Mouse (Mus musculus) bone marrow macrophage, adult 2 months (primary cell): Measurements from ENCODE around the gene Hltf.
"Not testable (repeated sequence)": the region's sequence is repeated elsewhere in the genome, so short reads cannot be mapped to it uniquely, and the experiment has no call there.

Experiments used
- CTCF ChIP-seq: IDR thresholded peaks from 2 replicates; pipeline ENCODE4 v1.5.1; 2012; ENCODE audit warnings: low read depth, mild to moderate bottlenecking, low read length, moderate library complexity
- POLR2A ChIP-seq: IDR thresholded peaks from 2 replicates; pipeline ENCODE4 v1.6.1; 2012; ENCODE audit warnings: mild to moderate bottlenecking, low read depth, low read length, borderline replicate concordance

- not testable (repeated sequence) for TF ChIP-seq CTCF, POLR2A
Observed at GRCm38 (mm10) chr3:20121582-20121981, 64.0 kb downstream of the Hltf start.
